Mouse (Mus musculus) kidney, adult 2 months (tissue): ENCODE data around the gene Cyfip2. TPM values are rescaled to one million over a fixed set of nuclear protein-coding genes. Genes with fewer than 3 reads are reported as not detected.

Experiments
- DNase-seq: peaks from one replicate; pipeline ENCODE4 v3.0.0; 2021
- H3K27ac ChIP-seq: fragments of 200-500 bp; 2 replicates; pipeline ENCODE4 v1.5.1; 2012; ENCODE audit warnings: low read depth, low read length, control low read depth, inconsistent platforms; ENCODE audit not compliant: insufficient read depth
- H3K27me3 ChIP-seq: fragments of 200-500 bp; replicated peaks from 2 replicates; pipeline ENCODE4 v1.6.1; 2012; ENCODE audit warnings: mild to moderate bottlenecking, moderate library complexity, low read length, inconsistent platforms; ENCODE audit not compliant: control insufficient read depth, insufficient read depth
- H3K36me3 ChIP-seq: fragments of 200-500 bp; 2 replicates; pipeline ENCODE4 v1.6.1; 2012; ENCODE audit warnings: mild to moderate bottlenecking, moderate library complexity, low read length, inconsistent platforms; ENCODE audit not compliant: control insufficient read depth, insufficient read depth
- H3K4me1 ChIP-seq: fragments of 200-500 bp; 2 replicates; pipeline ENCODE4 v1.6.1; 2011; ENCODE audit warnings: low read length; ENCODE audit not compliant: control insufficient read depth, insufficient read depth
- H3K4me3 ChIP-seq: fragments of 200-500 bp; 2 replicates; pipeline ENCODE4 v1.5.1; 2011; ENCODE audit warnings: mild to moderate bottlenecking, low read depth, low read length, control low read depth; ENCODE audit not compliant: insufficient read depth
- CTCF ChIP-seq: fragments of 200-500 bp; conservative IDR thresholded peaks from 2 replicates; pipeline ENCODE4 v1.5.1; 2011; ENCODE audit warnings: low read depth, mild to moderate bottlenecking, control low read depth, low read length, moderate library complexity, mixed read lengths; ENCODE audit not compliant: insufficient read depth, insufficient read length
- POLR2A ChIP-seq: fragments of 200-500 bp; IDR thresholded peaks from one replicate; pipeline ENCODE4 v1.6.1; 2011; ENCODE audit warnings: low read depth, low read length, control low read depth
- WGBS: fragments of 180-500 bp; shearing (Covaris S2); methylation state at CpG from one replicate; pipeline ENCODE4 v1.1.7; 2018; 5-methylcytosine and 5-hydroxymethylcytosine counted together
- polyA plus RNA-seq: library from polyadenylated mRNA; depleted of rRNA; stranded (reverse); fragments of >200 nt; gene quantifications from 2 replicates; pipeline ENCODE4 v1.2.3, GENCODE M21; 2012

Gene Cyfip2
- polyA plus RNA-seq, 1 experiment, result 71.1 TPM

DNA sequence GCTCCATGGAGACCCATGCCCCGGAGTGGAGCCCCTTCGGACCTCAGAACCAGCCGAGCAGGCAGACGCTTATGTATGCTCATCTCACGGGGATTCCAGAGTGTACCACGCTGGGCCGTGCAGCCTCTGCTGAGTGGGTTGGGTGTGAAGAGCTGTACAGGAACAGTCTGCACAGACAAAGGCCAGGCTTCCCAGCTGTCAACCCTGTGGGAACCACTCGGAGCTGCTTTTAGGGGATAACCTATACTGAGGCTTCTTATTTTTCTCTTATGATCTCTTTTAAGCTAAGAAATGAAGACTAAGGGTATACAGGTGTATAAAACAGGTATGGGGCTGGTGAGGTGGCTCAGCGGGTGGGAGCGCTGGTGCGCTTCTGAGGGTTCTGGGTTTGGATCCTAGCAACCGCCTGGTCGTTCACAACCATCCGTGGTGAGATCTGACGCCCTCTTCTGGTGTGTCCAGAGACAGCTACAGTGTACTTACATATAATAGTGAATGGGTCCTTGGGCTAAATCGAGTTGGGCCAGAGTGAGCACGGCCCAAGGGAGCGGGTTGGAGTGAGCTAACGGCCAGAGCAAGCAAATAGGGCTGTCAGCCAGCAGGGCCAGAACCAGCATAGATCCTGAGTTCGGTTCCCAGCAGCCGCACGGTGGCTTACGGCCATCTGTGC is 10.9 kb downstream of the Cyfip2 start:
- peaks cover 14% of the 10 kb centered on the region for H3K4me1 ChIP-seq
- H3K36me3 ChIP-seq, result no peaks in the 10 kb centered on the region
- H3K27ac ChIP-seq, result no peak overlapping the region; the same call in 1 of the 2 replicates
- no peak for DNase-seq
- 84% methylated on average over 23 of the region's 23 CpGs for WGBS
- TF ChIP-seq POLR2A (no peak), CTCF (no peak)
- H3K27me3 ChIP-seq, result no peaks in the 10 kb centered on the region
- H3K4me3 ChIP-seq, result no peak overlapping the region

DNA sequence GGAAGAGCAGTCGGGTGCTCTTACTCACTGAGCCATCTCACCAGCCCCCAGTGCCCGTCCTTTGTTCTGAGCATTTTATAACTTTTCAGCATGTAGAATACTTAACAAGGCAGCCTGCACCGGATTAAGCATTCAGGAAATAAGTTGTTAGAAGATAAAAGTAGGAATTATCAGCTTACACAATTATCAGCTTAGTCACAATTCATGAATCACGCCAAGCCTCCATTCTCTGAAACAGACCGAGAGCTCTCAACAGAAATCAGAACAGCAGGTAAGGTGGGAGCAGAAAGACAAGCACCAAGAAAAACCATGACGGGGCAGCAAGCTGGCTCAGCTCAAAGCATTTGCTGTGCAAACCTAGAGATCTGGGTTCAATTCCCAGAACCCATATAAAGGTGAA is 12.8 kb downstream of the Cyfip2 start:
- Histone ChIP-seq H3K36me3 (no peaks in the 10 kb centered on the region), H3K4me1 (peaks cover 10% of the 10 kb centered on the region), H3K27me3 (no peaks in the 10 kb centered on the region), H3K4me3 (no peak overlapping the region), H3K27ac (peak overlapping the region; percentile 35; the same call in 1 of the 2 replicates)
- TF ChIP-seq CTCF (no peak), POLR2A (no peak)
- DNase-seq, result no peak
- 45% methylated on average over 6 of the region's 6 CpGs for WGBS

- no peak for TF ChIP-seq POLR2A
- H3K27ac ChIP-seq, result peak overlapping the region; percentile 88
- peaks cover 14% of the 10 kb centered on the region for H3K4me1 ChIP-seq
- peak; percentile 79 for DNase-seq
- WGBS, result 41% methylated on average over 13 of the region's 13 CpGs
- no peak overlapping the region for H3K4me3 ChIP-seq
- no peaks in the 10 kb centered on the region for H3K36me3 ChIP-seq
- no peaks in the 10 kb centered on the region for H3K27me3 ChIP-seq
Measured at GRCm38 (mm10) chr11:46298889-46299785, 13.5 kb downstream of the Cyfip2 start.

DNA sequence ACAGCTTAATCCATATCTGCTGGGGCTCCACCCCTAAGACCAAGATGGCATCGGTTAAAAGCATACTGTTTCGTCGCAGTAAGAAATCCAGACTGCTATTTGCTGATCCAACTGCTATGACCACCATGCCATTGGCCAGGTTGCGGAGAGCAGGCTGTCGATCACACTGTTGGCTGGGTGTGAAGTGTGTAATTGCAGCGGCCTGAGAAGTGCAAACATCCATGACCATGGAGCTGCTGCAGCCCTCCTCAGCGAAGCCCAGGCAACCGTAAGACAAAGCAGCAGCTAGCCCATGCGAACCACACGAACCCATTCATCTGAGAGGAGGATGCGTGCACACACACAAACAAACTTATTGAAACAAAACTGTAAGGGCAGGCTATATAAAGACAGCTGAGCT is 18.3 kb downstream of the Cyfip2 start:
- 64% methylated on average over 11 of the region's 11 CpGs for WGBS
- Histone ChIP-seq H3K4me1 (peaks cover 28% of the 10 kb centered on the region), H3K27me3 (no peaks in the 10 kb centered on the region), H3K27ac (peak overlapping the region; percentile 74), H3K36me3 (no peaks in the 10 kb centered on the region), H3K4me3 (no peak overlapping the region)
- TF ChIP-seq POLR2A (no peak), CTCF (no peak)
- DNase-seq, result peak; percentile 27

- H3K27me3 ChIP-seq, result no peaks in the 10 kb centered on the region
- peak; percentile 94 for DNase-seq
- no peak overlapping the region for H3K4me3 ChIP-seq
- WGBS, result 44% methylated on average over 5 of the region's 5 CpGs
- no peaks in the 10 kb centered on the region for H3K36me3 ChIP-seq
- TF ChIP-seq POLR2A (no peak), CTCF (no peak)
- H3K27ac ChIP-seq, result peak overlapping the region; percentile 83
- peaks cover 24% of the 10 kb centered on the region for H3K4me1 ChIP-seq
Measured at GRCm38 (mm10) chr11:46293491-46293890, 19.2 kb downstream of the Cyfip2 start.

DNA sequence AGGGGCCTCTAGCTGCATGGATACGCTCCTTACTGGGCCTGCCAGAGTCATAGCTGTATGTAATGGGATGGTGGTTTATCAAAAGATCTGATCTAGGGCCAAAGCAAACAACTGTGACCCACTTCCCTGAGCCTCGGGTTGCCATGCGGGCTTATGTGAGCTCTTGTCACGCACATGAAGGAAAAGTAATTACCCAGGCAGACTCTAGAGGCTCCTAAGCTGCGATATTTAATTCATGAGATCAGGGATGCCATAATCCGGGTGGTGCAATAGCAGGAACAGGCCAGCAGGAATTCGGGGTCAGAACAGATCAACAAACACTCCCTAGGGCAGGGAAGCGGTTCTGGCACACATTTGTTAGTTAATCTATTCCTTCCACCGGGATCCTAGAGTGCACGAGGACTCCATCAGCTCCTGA is 21.7 kb downstream of the Cyfip2 start:
- TF ChIP-seq POLR2A (no peak), CTCF (peak; percentile 39; the same call in 1 of the 2 replicates)
- peaks cover 2% of the 10 kb centered on the region; the same call in 1 of the 2 replicates for H3K36me3 ChIP-seq
- peaks cover 40% of the 10 kb centered on the region for H3K4me1 ChIP-seq
- DNase-seq, result peak; percentile 87
- peak overlapping the region; percentile 83 for H3K27ac ChIP-seq
- no peak overlapping the region for H3K4me3 ChIP-seq
- WGBS, result 18% methylated on average over 10 of the region's 10 CpGs
- no peaks in the 10 kb centered on the region for H3K27me3 ChIP-seq

- Histone ChIP-seq H3K36me3 (peaks cover 3% of the 10 kb centered on the region; the same call in 1 of the 2 replicates), H3K27me3 (no peaks in the 10 kb centered on the region), H3K4me1 (peaks cover 40% of the 10 kb centered on the region), H3K4me3 (no peak overlapping the region), H3K27ac (peak overlapping the region; percentile 52)
- WGBS, result 37% methylated on average over 9 of the region's 9 CpGs
- TF ChIP-seq CTCF, result no peak
- no peak for TF ChIP-seq POLR2A
- DNase-seq, result peak; percentile 82
Measured at GRCm38 (mm10) chr11:46289561-46289960, 23.1 kb downstream of the Cyfip2 start.
